Mouse (Mus musculus) heart, postnatal 36 days (tissue): Measurements from ENCODE around the gene Ncoa3. TPM values are rescaled to one million over a fixed set of nuclear protein-coding genes. Genes with fewer than 3 reads are reported as not detected.

Source experiments
- DNase-seq, 2 experiments: peaks; one replicate each; pipeline ENCODE4 v3.0.0; 2021 to 2022
- intact Hi-C: fragments of 180-260 bp; cut with DNase I; formaldehyde crosslinking; loops from one replicate; pipeline ENCODE4 v1.15.1; 2025
- total RNA-seq, 2 experiments: library from RNA; stranded (reverse); gene quantifications; 2 replicates each; pipeline ENCODE4 v1.2.3; 2021

Ncoa3 gene
- total RNA-seq, 2 experiments from 2014 or later: 23.0 to 27.1 TPM

GRCm38 (mm10) chr2:166121681-166122355, 129.4 kb downstream of the Ncoa3 start:
- intact Hi-C loops: no loop called here
- no peak for DNase-seq

GRCm38 (mm10) chr2:166122781-166123180, 130.3 kb downstream of the Ncoa3 start:
- peak; percentile 74 to 76 for DNase-seq
- intact Hi-C loops: no loop called here

Other genes starting within 250 kb of the Ncoa3 start
- gene Zmynd8, start 93.6 kb upstream of the Ncoa3 start, total RNA-seq: 10 to 100 TPM; 46.5 to 48.0 TPM
- gene Sulf2, start 163.0 kb downstream of the Ncoa3 start, total RNA-seq: 10 to 100 TPM; 37.9 to 42.1 TPM